Mouse (Mus musculus): ENCODE measurements around the gene Fis1. TPM values are rescaled to one million over a fixed set of nuclear protein-coding genes. Genes with fewer than 3 reads are reported as not detected.
A peak's percentile ranks its signal among the peaks of the same experiment; 100 is the strongest.
"Not testable (repeated sequence)": the region's sequence is repeated elsewhere in the genome, so short reads cannot be mapped to it uniquely, and the experiment has no call there.

Fis1 gene
- total RNA-seq, 2 experiments from 2014 or later, result 226 to 227 TPM

- intact Hi-C loops (cut with DNase I), result no loop called here
- DNase-seq (ENCODE audit: extremely low spot score in 1 of 2, low spot score in 2 of 2), result no peak
Observed at GRCm38 (mm10) chr5:136937621-136938020, 15.5 kb upstream of the Fis1 start.

GRCm38 (mm10) chr5:136939284-136939683 is 13.8 kb upstream of the Fis1 start:
- DNase-seq (ENCODE audit: extremely low spot score in 1 of 2, low spot score in 2 of 2), result no peak
- intact Hi-C loops (cut with DNase I), result no loop called here

GRCm38 (mm10) chr5:136940029-136940428 is 13.0 kb upstream of the Fis1 start:
- intact Hi-C loops (cut with DNase I); DNase-seq (ENCODE audit: extremely low spot score in 1 of 2, low spot score in 2 of 2): not testable (repeated sequence)

- no peak for DNase-seq (ENCODE audit: extremely low spot score in 1 of 2, low spot score in 2 of 2)
- intact Hi-C loops (cut with DNase I), result no loop called here
Observed at GRCm38 (mm10) chr5:136940845-136941560, 12.1 kb upstream of the Fis1 start.

GRCm38 (mm10) chr5:136942781-136943180 is 10.3 kb upstream of the Fis1 start:
- intact Hi-C loops (cut with DNase I), result no loop called here
- no peak for DNase-seq (ENCODE audit: extremely low spot score in 1 of 2, low spot score in 2 of 2)

GRCm38 (mm10) chr5:136943382-136943781 is 9.7 kb upstream of the Fis1 start:
- DNase-seq (ENCODE audit: extremely low spot score in 1 of 2, low spot score in 2 of 2), result no peak
- intact Hi-C loops (cut with DNase I), result no loop called here

- no peak for DNase-seq (ENCODE audit: extremely low spot score in 1 of 2, low spot score in 2 of 2)
- intact Hi-C loops (cut with DNase I), result no loop called here
Observed at GRCm38 (mm10) chr5:136945084-136945483, 8.0 kb upstream of the Fis1 start.

GRCm38 (mm10) chr5:136947874-136948273 is 5.2 kb upstream of the Fis1 start:
- no peak for DNase-seq (ENCODE audit: extremely low spot score in 1 of 2, low spot score in 2 of 2)
- intact Hi-C loops (cut with DNase I), result no loop called here

- DNase-seq (ENCODE audit: extremely low spot score in 1 of 2, low spot score in 2 of 2); intact Hi-C loops (cut with DNase I): not testable (repeated sequence)
Observed at GRCm38 (mm10) chr5:136949551-136950336, 3.3 kb upstream of the Fis1 start.

GRCm38 (mm10) chr5:136950521-136950920 is 2.6 kb upstream of the Fis1 start:
- intact Hi-C loops (cut with DNase I), result no loop called here
- DNase-seq (ENCODE audit: extremely low spot score in 1 of 2, low spot score in 2 of 2), result no peak

GRCm38 (mm10) chr5:136952153-136952552 is 922 bp upstream of the Fis1 start:
- intact Hi-C loops (cut with DNase I), result no loop called here
- no peak for DNase-seq (ENCODE audit: extremely low spot score in 1 of 2, low spot score in 2 of 2)

- intact Hi-C loops (cut with DNase I), result no loop called here
- no peak for DNase-seq (ENCODE audit: extremely low spot score in 1 of 2, low spot score in 2 of 2)
Observed at GRCm38 (mm10) chr5:136953440-136953951, 421 bp downstream of the Fis1 start.

- intact Hi-C loops (cut with DNase I), result no loop called here
Observed at GRCm38 (mm10) chr5:136955622-136956021, 2.5 kb downstream of the Fis1 start.

GRCm38 (mm10) chr5:136957250-136957649 is 4.2 kb downstream of the Fis1 start:
- DNase-seq (ENCODE audit: extremely low spot score in 1 of 2, low spot score in 2 of 2), result no peak
- intact Hi-C loops (cut with DNase I), result no loop called here

More at GRCm38 (mm10) chr5:136955622-136956021, 2.5 kb downstream of the Fis1 start:
- DNase-seq (ENCODE audit: extremely low spot score in 1 of 2, low spot score in 2 of 2), result no peak

GRCm38 (mm10) chr5:136958991-136959605 is 6.0 kb downstream of the Fis1 start:
- intact Hi-C loops (cut with DNase I), result no loop called here
- DNase-seq (ENCODE audit: extremely low spot score in 1 of 2, low spot score in 2 of 2), result no peak

GRCm38 (mm10) chr5:136960053-136960452 is 7.0 kb downstream of the Fis1 start:
- intact Hi-C loops (cut with DNase I), result no loop called here
- no peak for DNase-seq (ENCODE audit: extremely low spot score in 1 of 2, low spot score in 2 of 2)

- intact Hi-C loops (cut with DNase I), result no loop called here
- DNase-seq (ENCODE audit: extremely low spot score in 1 of 2, low spot score in 2 of 2), result no peak
Observed at GRCm38 (mm10) chr5:136961334-136961982, 8.4 kb downstream of the Fis1 start.

GRCm38 (mm10) chr5:136961983-136962461 is 8.9 kb downstream of the Fis1 start:
- peak; percentile 88 to 94 for DNase-seq (ENCODE audit: extremely low spot score in 1 of 2, low spot score in 2 of 2)
- intact Hi-C loops (cut with DNase I), result no loop called here

- peak; percentile 66 to 89 for DNase-seq (ENCODE audit: extremely low spot score in 1 of 2, low spot score in 2 of 2)
- intact Hi-C loops (cut with DNase I), result no loop called here
Observed at GRCm38 (mm10) chr5:136962501-136962900, 9.4 kb downstream of the Fis1 start.
